Mouse (Mus musculus) midbrain, embryonic 14.5 days (tissue): Measurements from ENCODE around the gene Zbtb49. TPM values are rescaled to one million over a fixed set of nuclear protein-coding genes. Genes with fewer than 3 reads are reported as not detected.
A peak's percentile ranks its signal among the peaks of the same experiment; 100 is the strongest.

ENCODE experiments used
- ATAC-seq: fragments of 200-750 bp; cut with Nextera tagmentation; 2 replicates; pipeline ENCODE4 v1.8.0; 2017; ENCODE audit warnings: moderate number of reproducible peaks, moderate library complexity; ENCODE audit not compliant: low FRiP score, low TSS enrichment
- DNase-seq: peaks from one replicate; pipeline ENCODE4 v3.0.0-alpha.2; 2015
- H3K27ac ChIP-seq: fragments of 300-500 bp; sonication (generic); replicated peaks from 2 replicates; pipeline ENCODE4 v1.5.1; 2014; ENCODE audit warnings: mild to moderate bottlenecking, low read depth, low read length, moderate library complexity
- H3K27me3 ChIP-seq: fragments of 300-500 bp; sonication (generic); 2 replicates; pipeline ENCODE4 v1.6.1; 2014; ENCODE audit warnings: low read length, control low read depth, mixed read lengths; ENCODE audit not compliant: control insufficient read depth, insufficient read depth
- H3K36me3 ChIP-seq: fragments of 300-500 bp; sonication (generic); 2 replicates; pipeline ENCODE4 v1.6.1; 2014; ENCODE audit warnings: low read length, control low read depth; ENCODE audit not compliant: control insufficient read depth, insufficient read depth
- H3K4me1 ChIP-seq: fragments of 300-500 bp; sonication (generic); 2 replicates; pipeline ENCODE4 v1.6.1; 2014; ENCODE audit warnings: mild to moderate bottlenecking, antibody characterized with exemption, low read length, control low read depth; ENCODE audit not compliant: control insufficient read depth, insufficient read depth
- H3K4me2 ChIP-seq: fragments of 300-500 bp; sonication (generic); 2 replicates; pipeline ENCODE4 v1.6.1; 2014; ENCODE audit warnings: mild to moderate bottlenecking, low read length, moderate library complexity
- H3K4me3 ChIP-seq: fragments of 300-500 bp; sonication (generic); replicated peaks from 2 replicates; pipeline ENCODE4 v1.5.1; 2014; ENCODE audit warnings: low read depth, low read length
- H3K9ac ChIP-seq: fragments of 300-500 bp; sonication (generic); replicated peaks from 2 replicates; pipeline ENCODE4 v1.6.1; 2014; ENCODE audit warnings: mild to moderate bottlenecking, low read length, moderate library complexity
- H3K9me3 ChIP-seq: fragments of 300-500 bp; sonication (generic); 2 replicates; pipeline ENCODE4 v1.6.1; 2016; ENCODE audit warnings: low read length, control low read depth, mixed read lengths; ENCODE audit not compliant: control insufficient read depth
- WGBS: fragments of 180-500 bp; shearing (Covaris S2); extraction: QIAGEN DNeasy Blood & Tissue Kit; methylation state at CpG from one replicate; pipeline ENCODE4 v1.1.7; 2014; 5-methylcytosine and 5-hydroxymethylcytosine counted together
- polyA plus RNA-seq: library from polyadenylated mRNA; unstranded; fragments of >200 nt; fragmentation: Nextera tagmentation; extraction: Ambion mirVana; gene quantifications from 2 replicates; pipeline ENCODE4 v1.2.1, GENCODE M21; 2014

Zbtb49 gene
- polyA plus RNA-seq, 1 experiment from 2014 or later = 24.6 TPM

GRCm38 (mm10) chr5:38174256-38174912, 45.9 kb downstream of the Zbtb49 start:
- H3K4me2 ChIP-seq = no peak overlapping the region
- no peak overlapping the region for H3K4me3 ChIP-seq
- H3K27ac ChIP-seq = no peak overlapping the region
- no peak overlapping the region for H3K9ac ChIP-seq
- no peaks in the 10 kb centered on the region for H3K9me3 ChIP-seq
- no peak for ATAC-seq
- no peaks in the 10 kb centered on the region for H3K4me1 ChIP-seq
- H3K36me3 ChIP-seq = no peaks in the 10 kb centered on the region
- 84% methylated on average over 16 of the region's 16 CpGs for WGBS
- no peaks in the 10 kb centered on the region for H3K27me3 ChIP-seq
- DNase-seq = no peak

DNA sequence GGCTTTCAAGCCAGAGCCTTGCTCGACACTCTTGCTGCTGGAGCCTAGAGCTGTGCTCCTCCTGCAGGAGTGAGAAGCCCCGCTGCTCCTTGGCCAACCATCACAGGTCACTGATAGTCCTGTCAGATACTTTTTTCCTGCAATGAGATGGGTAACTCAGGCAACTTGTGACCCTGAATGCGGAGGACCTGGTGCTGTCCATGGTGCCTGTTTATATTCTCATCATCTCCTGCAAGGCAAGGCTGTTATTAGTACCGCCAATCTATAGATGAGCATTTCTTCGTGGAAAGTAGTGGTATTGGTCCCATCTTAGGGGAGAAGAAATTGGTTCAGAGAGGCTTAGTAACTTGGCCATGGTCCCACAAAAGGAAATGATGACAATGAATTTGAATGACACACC, 46.5 kb downstream of the Zbtb49 start:
- H3K4me3 ChIP-seq = no peak overlapping the region
- H3K9me3 ChIP-seq = no peaks in the 10 kb centered on the region
- DNase-seq (no peak), ATAC-seq (no peak)
- H3K36me3 ChIP-seq = no peaks in the 10 kb centered on the region
- H3K27me3 ChIP-seq = no peaks in the 10 kb centered on the region
- no peak overlapping the region for H3K27ac ChIP-seq
- H3K4me1 ChIP-seq = no peaks in the 10 kb centered on the region
- 64% methylated on average over 5 of the region's 5 CpGs for WGBS
- no peak overlapping the region for H3K4me2 ChIP-seq
- no peak overlapping the region for H3K9ac ChIP-seq

- ATAC-seq = no peak
- no peak overlapping the region for H3K9ac ChIP-seq
- H3K4me1 ChIP-seq = no peaks in the 10 kb centered on the region
- no peak overlapping the region for H3K4me3 ChIP-seq
- 70% methylated on average over 11 of the region's 11 CpGs for WGBS
- no peaks in the 10 kb centered on the region for H3K9me3 ChIP-seq
- H3K4me2 ChIP-seq = no peak overlapping the region
- no peaks in the 10 kb centered on the region for H3K36me3 ChIP-seq
- H3K27ac ChIP-seq = 0 out of 2 replicates have a peak overlapping the region, but pooled peaks have one; percentile 13
- no peak for DNase-seq
- no peaks in the 10 kb centered on the region for H3K27me3 ChIP-seq
These were observed 51.8 kb downstream of the Zbtb49 start for GRCm38 (mm10) chr5:38168497-38168896.

- no peak for DNase-seq
- peaks cover 33% of the 10 kb centered on the region for H3K4me1 ChIP-seq
- peak within 1 kb of the TSS; percentile 100 for H3K9ac ChIP-seq
- H3K27ac ChIP-seq = peak within 1 kb of the TSS; percentile 97
- no peaks in the 10 kb centered on the region for H3K27me3 ChIP-seq
- H3K4me3 ChIP-seq = peak within 1 kb of the TSS; percentile 95
- peaks cover 26% of the 10 kb centered on the region for H3K36me3 ChIP-seq
- WGBS = 6% methylated on average over 35 of the region's 35 CpGs
- peak; percentile 35 for ATAC-seq
- H3K9me3 ChIP-seq = no peaks in the 10 kb centered on the region
- peak within 1 kb of the TSS; percentile 94 for H3K4me2 ChIP-seq
These were observed 60.4 kb downstream of the Zbtb49 start, which contains the start of gene Nsg1 for GRCm38 (mm10) chr5:38159634-38160413. Nsg1 (minus strand) TSS chr5:38159907.

DNA sequence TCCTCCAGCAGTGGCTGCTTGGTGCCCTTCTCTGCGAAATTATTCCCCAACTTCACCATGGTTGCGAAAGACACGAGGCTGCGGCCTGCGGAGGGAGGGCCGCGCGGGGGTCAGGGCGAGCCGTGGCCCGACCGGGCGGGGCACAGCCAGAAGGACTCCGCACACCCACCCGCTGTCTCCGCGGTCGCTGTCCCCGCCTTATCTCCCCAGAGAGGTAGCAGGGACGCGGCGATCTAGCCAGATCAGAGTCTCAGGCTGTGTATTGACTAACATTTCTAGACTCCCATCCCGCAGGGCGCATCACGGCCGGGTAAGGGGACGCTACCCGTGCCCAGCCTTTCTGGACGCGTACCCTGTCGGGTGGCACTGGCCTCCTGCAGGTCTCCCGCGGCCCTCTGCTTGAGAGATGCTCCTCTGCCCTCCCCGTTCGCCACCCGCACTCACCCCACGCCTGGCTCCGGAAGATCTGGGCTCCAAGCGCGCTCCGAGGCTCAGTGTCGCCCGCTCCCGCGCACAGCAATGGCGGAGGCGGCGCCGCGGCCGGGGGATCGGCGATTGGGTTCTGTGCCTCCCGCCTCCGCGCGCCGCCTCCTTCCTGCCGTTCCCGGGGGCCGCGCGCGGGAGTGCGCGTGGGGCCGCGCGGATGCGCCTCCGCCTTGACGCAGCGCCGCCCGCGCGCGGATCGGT, 61.2 kb downstream of the Zbtb49 start:
- Histone ChIP-seq H3K36me3 (peaks cover 34% of the 10 kb centered on the region), H3K4me2 (peak overlapping the region; percentile 94), H3K4me1 (peaks cover 41% of the 10 kb centered on the region), H3K27ac (peak overlapping the region; percentile 97), H3K4me3 (peak overlapping the region; percentile 95), H3K9me3 (no peaks in the 10 kb centered on the region), H3K27me3 (no peaks in the 10 kb centered on the region), H3K9ac (peak overlapping the region; percentile 100)
- peak; percentile 96 for DNase-seq
- ATAC-seq = peak; percentile 85
- under 1% methylated on average over 79 of the region's 79 CpGs for WGBS

DNA sequence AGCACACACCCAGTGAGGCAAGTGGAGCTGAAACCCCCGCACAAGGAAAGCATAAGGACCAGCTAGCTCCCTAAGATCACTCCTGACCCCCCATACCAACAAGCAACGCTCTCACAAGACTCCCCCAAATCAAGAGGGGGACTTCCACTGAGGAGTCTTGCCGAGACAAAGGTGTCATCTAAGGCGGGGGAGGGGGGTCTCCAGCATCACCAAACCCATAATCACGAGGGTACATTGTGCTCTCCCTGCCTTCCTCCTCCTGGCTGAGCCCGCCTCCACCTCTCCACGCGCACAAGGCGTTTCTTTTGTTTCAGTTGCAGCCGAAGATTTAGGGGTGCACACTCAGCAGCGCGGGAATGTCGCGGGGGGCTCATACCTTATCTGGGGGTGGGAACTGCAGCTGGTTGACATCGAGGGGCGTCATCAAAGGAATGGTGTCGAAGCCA, 61.7 kb downstream of the Zbtb49 start:
- 1% methylated on average over 17 of the region's 17 CpGs for WGBS
- Histone ChIP-seq H3K4me1 (peaks cover 46% of the 10 kb centered on the region), H3K4me2 (peak overlapping the region; percentile 94), H3K4me3 (peak overlapping the region; percentile 95), H3K9me3 (no peaks in the 10 kb centered on the region), H3K27me3 (no peaks in the 10 kb centered on the region), H3K27ac (peak overlapping the region; percentile 97), H3K9ac (peak overlapping the region; percentile 100), H3K36me3 (peaks cover 39% of the 10 kb centered on the region)
- DNase-seq = peak; percentile 79
- peak; percentile 49 for ATAC-seq

DNA sequence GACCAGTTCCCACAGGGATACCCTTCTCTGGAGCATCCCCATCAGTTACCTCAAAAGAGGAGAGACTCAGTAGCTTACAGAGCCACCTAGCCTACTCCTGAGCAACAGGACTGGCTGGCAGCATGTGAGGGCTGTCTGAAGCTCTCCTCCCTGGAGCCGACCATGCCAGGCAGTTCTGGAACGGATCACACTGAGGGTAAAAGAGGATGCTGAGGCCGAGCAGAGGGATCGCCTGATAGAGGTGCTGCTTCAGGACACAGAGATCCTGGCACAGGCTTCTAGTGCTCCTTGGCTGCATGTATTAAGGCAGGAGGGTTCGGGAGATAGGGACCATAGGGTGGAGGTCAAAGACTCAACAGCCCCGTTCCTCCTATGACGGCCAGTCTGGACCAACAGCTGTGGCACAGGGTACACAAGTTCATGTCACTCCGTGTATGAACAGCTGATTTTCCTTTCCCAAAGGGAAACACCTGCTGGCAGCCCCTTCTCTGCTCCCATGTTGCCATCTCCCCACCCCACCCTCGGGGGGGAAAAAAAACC, 62.7 kb downstream of the Zbtb49 start:
- H3K4me3 ChIP-seq = peak overlapping the region; percentile 95
- ATAC-seq (no peak), DNase-seq (no peak)
- H3K9ac ChIP-seq = peak overlapping the region; percentile 100
- no peaks in the 10 kb centered on the region for H3K27me3 ChIP-seq
- no peaks in the 10 kb centered on the region for H3K9me3 ChIP-seq
- 46% methylated on average over 9 of the region's 9 CpGs for WGBS
- peak overlapping the region; percentile 97 for H3K27ac ChIP-seq
- peaks cover 49% of the 10 kb centered on the region for H3K36me3 ChIP-seq
- H3K4me2 ChIP-seq = peak overlapping the region; percentile 94
- peaks cover 56% of the 10 kb centered on the region for H3K4me1 ChIP-seq

DNA sequence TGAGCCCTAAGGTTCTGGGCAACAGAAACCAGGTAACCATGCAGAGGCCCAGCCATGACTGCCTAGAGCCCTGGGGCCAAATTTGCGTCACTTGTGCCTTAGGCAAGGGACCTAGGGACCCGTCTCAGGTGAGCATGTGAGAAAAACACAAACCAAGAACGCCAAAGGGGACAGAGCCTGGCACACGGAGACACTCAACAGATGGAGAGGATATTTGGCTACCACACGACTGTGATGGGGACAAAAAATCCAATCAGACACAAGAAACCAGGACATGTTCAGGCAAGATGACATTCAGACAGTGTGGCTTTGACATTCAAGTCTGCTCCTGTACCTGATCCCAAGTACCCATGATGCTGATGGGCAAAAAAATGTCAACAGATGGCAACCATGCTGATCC, 66.6 kb downstream of the Zbtb49 start:
- Histone ChIP-seq H3K4me3 (no peak overlapping the region), H3K4me1 (peaks cover 68% of the 10 kb centered on the region), H3K27me3 (no peaks in the 10 kb centered on the region), H3K4me2 (peak overlapping the region; percentile 18), H3K27ac (no peak overlapping the region), H3K9ac (0 out of 2 replicates have a peak overlapping the region, but pooled peaks have one; percentile 3), H3K9me3 (0 out of 2 replicates have a peak, but pooled peaks cover 3% of the 10 kb centered on the region), H3K36me3 (peaks cover 88% of the 10 kb centered on the region)
- ATAC-seq (no peak), DNase-seq (no peak)
- WGBS = 93% methylated on average over 5 of the region's 5 CpGs
